Mouse (Mus musculus): ENCODE results near the gene Tor4a. TPM values are rescaled to one million over a fixed set of nuclear protein-coding genes. Genes with fewer than 3 reads are reported as not detected.
A peak's percentile ranks its signal among the peaks of the same experiment; 100 is the strongest.

Gene Tor4a
- total RNA-seq, 2 experiments from 2014 or later: 2.7 to 2.9 TPM

DNA sequence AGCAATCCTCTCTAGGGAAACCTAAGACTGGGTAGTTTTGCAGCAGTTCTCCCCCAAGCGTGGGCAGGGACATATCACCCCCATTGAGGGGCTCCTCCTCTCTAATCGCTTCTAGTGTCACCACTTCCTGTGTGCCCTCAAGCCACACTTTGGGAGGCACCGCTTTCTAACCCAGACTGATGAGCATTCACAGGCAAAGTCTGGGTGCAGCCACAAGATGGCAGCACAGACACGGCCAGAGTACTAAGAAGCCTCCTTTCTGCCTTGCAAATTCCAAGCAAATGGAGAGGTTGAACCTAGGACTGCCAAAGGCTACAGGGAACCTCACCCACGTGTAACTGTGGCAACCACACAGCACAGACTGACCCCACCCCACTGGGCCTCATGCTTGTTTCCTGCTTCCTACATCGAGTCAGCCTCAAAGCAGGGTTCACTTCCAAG, 3.3 kb downstream of the Tor4a start:
- peak in 1 of 2 experiments; percentile 77 for DNase-seq (ENCODE audit: low spot score in 2 of 2)

DNA sequence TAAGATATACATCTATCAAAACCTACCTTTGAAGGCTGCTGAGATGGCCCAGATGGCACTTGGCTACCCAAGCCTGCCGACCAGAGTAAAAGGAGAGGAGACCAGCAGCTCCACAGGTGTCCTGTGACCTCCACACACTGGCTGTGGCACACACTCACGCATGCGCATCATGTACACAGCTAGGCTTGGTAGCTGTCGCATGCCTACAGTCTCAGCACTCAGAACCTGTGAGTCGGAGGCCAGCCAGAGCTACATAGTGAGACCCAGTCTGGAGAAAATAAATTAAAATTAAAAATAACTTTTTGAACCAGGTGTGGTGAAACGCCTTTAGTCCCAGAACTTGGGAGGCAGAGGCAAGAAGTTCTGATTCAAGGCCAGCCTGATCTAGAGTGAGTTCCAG, 8.8 kb downstream of the Tor4a start:
- no peak for DNase-seq (ENCODE audit: low spot score in 2 of 2)

DNA sequence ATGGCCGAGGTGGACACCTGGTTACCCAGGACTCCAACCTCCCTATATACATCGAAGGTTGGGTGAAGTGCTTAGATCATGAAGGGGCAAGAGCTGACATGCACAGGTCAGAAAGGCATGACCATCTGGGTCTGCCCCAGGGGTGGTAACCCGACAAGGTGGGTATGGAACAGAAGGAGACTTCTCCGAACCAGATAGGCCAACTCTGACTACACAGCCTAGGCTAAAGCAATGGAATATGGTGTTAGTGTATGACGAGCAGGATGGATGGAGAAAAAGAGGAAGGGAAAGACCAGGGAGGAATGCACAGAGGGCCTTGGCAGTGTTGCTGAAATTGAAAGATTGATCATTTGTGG, 10.1 kb downstream of the Tor4a start:
- DNase-seq (ENCODE audit: low spot score in 2 of 2): no peak

DNA sequence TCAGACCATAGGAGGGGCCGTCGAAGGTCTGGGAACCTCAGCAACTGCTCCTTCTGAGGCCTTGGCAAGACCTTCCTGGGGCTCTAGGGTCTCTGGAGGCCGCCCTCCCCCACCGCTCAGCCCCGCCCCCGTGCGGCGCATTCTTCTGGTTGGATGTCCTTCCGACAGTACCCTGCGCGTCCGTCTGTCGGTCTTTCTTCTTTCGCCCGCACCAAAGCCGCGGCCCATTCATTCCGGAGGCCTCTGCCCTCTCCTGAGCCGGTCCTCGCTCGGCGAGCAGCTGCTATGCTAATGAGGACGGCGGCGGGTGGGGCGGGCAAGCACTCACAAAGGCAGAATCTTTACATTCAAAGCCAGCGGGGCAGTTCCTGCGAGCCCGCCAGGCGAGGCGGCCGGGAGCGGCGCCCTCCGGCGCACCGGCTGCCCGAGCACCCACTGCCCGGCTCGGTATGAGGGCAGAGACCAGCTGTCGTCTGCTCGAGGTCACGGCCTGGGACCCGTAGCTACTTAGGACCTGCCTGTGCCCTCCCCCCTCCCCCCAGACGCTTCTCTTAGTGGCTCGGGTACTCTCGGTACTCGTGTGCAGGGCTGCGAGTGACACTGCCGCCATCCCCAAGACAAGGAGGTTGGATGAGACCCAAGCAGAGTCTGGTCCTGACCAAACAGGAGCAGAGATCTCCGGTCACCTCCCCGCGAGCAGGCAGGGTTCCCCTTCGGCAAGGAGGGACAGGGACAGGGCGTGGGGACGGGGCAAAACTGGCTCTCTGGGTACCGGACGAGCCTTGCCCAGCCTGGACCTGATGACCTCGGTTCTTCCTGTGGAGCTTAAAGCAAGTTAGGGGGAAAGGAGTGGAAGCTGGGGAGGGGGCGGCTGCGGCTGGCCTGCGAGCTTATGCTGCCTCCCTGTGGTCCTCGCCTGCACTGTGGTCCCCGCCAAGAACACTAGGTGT, 10.8 kb downstream of the Tor4a start:
- DNase-seq (ENCODE audit: low spot score in 2 of 2): peak in 1 of 2 experiments; percentile 53

DNA sequence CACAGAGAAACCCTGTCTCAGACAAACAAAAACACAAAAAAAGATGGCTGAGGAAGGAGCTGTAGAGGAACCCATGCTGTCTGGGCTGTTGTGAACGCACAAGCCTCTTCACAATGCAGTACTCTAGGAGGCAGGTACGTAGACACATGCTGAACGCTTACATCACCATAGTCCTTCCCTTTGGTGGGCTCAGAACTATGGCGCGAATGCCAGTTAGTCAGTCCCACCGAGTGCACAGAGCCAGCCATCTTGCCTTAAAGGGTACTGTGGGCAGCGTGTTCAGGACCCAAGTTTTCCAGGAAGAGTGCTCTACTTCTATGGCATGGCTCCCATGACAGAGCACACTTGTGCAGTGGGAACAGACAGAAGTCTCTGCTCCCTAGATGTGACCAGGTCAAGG, 12.2 kb downstream of the Tor4a start:
- no peak for DNase-seq (ENCODE audit: low spot score in 2 of 2)

DNA sequence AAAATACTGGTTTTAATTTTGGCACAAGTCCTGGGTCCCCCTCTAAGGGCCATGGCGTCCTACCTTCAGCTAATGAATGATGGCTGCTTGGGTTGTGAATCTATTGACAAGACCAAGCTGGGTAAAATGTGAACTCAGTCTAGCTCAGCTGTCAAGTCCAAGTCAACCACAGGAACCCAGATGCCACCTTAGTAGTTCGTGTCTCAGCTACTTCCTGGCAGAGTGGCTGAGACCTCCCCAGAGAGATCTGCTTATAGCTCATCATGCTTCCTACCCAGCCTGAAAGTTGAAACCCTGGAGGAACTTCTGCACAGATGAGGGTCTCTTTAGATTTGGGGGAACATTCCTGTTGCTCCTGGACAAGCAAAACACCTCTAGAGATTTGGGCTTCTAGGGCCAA, 13.3 kb downstream of the Tor4a start:
- DNase-seq (ENCODE audit: low spot score in 2 of 2): no peak

DNA sequence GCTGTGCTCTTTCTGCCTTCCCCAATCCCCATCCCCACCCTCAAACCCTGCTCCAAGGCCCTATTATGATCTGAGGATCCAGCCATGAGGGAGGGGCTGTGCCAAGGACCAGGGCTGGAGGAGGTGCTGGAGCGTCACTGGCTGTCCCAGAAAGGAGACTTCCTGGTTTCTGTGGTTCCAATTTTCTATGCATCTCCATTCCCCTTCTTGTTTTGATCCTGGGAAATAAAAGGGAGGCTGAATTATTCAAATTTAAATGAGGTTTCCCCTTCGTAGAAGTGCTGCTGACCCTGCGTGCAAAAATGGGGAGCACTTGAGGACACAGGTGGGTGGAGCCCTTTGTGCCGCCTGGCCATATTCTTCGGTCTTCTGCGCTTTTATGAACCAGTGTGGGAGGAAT, 14.0 kb downstream of the Tor4a start:
- no peak for DNase-seq (ENCODE audit: low spot score in 2 of 2)

DNA sequence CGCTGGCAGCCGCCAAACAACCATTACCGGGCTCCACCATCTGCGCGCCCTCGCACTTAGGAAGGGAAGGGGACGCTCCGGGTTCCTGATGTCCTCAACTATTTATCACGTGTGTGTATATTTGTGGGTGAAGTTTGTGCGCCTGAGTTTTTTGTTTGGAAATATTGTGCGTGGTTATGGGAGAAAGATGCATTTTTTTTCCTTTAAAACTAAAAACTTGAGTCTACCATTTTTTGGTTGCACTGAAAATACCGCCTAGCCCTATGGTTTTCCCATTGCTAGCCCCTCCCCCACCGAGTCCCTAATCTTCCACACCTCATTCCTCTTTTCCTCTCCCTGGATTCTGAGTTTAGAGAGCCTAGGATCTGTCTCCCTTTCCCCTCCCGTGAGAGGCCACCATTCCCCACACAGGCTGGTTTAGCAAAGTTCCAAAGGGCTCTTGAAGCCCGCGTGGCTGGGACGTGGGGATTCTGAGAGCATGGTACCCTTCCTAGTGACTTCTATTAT, 14.7 kb downstream of the Tor4a start:
- peak in 1 of 2 experiments; percentile 26 for DNase-seq (ENCODE audit: low spot score in 2 of 2)

DNA sequence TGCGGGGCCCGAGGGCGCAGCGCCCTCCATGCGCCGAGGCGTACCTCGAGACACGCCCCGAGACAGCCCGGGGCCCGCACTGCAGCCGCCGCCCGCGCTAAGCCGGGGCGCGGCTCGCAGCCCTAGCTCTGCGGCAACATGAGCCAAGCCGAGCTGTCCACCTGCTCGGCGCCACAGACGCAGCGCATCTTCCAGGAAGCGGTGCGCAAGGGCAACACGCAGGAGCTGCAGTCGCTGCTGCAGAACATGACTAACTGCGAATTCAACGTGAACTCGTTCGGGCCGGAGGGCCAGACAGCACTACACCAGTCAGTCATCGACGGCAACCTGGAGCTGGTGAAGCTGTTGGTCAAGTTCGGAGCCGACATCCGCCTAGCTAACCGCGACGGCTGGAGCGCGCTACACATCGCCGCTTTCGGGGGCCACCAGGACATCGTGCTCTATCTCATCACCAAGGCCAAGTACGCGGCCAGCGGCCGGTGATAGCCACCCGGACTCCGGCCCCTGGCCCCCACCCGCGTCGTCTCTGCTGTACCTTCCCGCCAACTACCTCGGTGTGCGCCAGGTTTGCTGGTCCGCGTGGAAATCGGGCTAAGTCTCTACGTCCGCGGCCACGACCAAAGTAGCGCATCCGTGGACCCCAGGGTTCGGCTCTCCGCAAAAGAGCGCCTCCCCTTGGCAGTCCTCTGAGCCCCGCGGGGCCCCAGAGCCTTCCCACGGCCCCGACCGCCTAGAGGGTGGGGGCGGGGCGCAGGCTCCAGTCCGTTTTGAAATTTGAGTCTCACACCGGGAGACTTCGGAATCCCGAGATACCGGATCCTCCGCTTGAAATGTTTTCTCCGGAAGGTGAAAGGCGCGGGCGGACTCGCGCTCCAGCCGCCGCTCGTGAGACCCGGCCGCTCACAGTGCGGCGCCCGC, 15.5 kb downstream of the Tor4a start:
- no peak for DNase-seq (ENCODE audit: low spot score in 2 of 2)

DNA sequence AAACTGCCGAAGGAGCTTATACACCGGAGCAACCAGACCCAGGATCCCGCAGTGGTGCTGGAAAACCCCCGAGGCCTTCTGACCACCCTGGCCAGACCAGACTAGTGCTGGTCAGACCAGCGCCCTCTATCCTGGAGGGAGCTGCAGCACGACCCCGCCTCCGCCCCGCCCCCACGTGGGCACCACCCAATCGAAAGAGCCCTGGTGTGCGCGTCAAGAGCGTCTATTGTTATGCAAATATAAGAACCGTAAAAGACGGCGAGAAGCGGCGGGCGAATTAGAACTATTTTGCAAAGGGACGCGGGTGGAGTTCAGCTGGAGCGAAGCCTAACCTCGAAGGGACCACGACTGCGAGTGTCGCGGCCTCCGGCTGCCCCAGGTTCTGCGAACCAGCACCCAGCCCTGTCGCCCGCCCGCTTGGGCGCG, 16.2 kb downstream of the Tor4a start, which contains the start of gene Nrarp:
TSS of gene Nrarp (plus strand) at position 281 of the 426 bp plus-strand sequence.
- peak; percentile 83 to 90 for DNase-seq (ENCODE audit: low spot score in 2 of 2)

DNA sequence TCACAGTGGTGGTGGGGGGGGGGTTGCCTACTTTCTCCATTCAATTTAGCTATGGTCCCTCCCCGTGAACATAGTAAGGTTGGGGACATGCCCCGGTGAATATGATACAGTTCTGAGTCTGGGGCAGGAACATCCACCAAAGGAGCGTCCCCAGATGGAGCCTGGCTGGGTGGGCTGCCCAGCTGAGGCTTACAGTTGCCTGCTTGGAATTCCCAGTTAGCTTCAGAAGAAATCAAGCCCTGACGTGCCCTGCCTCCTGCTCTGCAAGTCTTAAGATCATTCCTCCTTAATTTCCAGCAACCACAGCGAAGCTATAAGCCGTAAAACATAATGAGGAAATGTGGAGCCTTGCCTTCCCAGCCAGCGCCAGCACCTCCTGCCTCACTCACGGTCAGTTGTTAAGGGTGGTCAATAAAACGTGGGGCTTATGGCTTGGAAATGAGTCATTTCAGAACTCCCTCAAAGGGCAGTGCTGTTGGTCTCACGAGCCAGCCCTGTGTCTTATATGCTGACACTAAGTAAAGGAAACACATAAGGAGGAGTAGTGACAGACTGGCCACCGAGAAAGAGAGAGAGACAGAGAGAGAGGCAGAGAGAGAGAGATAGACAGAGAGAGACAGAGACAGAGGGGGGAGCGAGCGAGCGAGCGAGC, 17.0 kb downstream of the Tor4a start:
- DNase-seq (ENCODE audit: low spot score in 2 of 2): peak in 1 of 2 experiments; percentile 9

DNA sequence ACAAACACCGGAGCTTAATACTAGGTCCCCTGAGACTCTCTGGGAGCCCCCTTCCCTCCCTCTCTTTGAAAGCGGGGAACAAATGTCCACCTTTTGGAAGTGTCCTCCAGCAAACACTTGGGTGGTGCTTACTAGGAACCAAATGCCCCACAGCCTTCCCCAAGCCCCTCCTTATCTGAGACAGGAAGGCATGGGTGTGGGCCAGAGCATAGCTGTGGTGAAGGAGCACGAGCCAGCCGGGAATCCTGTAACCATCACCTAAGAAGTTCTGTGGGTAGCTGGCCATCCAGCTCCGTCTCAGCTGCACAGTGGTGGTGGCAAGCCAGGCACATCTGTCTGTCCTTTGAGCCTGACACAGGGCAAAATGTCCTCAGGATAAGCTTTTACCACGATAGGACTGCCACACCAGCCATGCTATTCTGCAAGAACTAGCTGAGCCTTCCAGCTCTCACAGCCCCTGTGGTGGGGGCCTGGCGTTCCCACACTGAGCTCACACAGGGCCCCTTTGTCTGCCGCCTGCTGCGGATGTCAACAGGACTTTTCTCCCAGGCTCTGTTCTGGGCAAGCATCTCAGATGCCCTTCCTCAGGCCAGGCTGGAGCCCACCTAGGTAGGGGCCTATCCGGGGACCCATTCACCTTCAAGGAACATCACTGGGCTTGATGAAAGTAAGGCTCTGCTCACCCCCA, 18.3 kb downstream of the Tor4a start:
- DNase-seq (ENCODE audit: low spot score in 2 of 2): peak in 1 of 2 experiments; percentile 14

DNA sequence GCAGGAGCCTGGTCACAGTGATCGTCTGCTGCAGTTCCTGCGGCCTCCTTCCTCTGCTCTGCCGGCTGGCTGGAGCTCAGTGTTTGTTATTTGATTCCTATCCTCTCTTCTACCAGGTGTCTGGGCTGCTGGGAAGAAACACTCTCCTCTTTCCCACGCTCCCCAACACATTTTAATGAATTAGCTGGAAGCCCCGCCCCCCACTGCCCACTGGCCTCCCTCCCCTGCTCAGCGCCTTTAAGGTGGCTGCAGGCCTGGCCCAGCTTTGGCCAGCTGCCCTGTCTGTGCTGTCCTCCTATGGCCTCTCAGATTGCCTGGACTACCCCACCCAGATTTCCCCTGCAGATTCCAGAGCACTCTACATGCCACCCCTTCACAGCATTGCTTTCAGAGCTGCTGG, 19.0 kb downstream of the Tor4a start:
- DNase-seq (ENCODE audit: low spot score in 2 of 2): peak in 1 of 2 experiments; percentile 41

DNA sequence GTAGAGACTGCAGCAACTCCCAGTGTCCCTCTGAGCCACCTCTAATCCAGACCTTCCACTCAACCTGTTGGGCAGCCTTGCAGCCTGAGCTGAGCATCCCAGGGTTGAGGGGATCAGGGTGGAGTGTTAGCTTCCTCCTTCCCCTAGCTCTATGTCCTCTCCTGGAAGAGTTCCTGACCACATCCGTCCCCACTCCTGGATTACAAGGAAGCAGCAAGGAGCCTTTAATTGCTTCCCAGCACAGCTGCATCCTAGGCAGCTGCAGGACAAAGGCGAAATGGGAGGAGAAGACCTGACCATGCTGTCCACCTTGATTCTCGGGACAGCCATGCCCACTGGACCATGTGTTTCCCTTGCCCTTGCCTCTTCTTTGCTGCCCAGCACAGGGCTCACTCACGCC, 19.6 kb downstream of the Tor4a start:
- DNase-seq (ENCODE audit: low spot score in 2 of 2): peak in 1 of 2 experiments; percentile 8

DNA sequence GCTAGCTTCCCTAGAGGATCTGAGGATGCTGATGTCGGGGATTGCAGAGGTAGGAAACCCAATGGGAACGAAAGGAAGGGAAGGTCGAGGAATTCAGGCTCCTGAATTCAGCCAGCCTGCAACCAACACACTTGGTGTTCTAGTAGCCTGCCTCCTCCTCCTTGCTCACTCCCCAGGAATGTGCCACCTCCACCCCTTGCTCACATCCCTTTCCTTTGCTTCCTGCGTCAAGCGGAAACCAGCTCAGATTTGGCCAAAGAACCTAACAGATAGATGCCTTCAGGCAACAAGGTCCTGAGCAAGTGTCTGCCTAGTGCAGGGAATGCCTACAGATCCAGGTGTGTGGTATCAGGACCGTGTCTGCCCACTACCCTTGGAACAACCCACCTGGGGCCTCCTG, 20.1 kb downstream of the Tor4a start:
- DNase-seq (ENCODE audit: low spot score in 2 of 2): peak in 1 of 2 experiments; percentile 8

DNA sequence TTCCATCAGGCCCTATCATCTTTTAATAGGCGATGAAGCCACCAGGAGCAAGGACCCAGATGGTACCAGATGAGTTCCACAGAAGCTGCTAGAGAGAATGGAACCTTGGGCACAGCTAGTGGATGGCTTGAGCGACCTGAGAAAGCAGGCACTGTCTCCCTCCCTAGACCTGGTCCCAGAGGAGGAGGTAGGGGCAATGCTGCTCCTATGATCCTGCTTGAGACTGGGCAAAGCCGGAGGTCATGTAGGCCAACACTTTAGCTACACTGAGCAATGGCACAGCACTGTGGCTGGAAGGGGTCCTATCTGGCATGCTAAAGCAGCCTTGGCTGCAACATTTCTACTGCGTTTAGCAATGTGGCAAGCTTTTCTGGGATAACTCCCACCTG, 21.0 kb downstream of the Tor4a start:
- no peak for DNase-seq (ENCODE audit: low spot score in 2 of 2)

DNA sequence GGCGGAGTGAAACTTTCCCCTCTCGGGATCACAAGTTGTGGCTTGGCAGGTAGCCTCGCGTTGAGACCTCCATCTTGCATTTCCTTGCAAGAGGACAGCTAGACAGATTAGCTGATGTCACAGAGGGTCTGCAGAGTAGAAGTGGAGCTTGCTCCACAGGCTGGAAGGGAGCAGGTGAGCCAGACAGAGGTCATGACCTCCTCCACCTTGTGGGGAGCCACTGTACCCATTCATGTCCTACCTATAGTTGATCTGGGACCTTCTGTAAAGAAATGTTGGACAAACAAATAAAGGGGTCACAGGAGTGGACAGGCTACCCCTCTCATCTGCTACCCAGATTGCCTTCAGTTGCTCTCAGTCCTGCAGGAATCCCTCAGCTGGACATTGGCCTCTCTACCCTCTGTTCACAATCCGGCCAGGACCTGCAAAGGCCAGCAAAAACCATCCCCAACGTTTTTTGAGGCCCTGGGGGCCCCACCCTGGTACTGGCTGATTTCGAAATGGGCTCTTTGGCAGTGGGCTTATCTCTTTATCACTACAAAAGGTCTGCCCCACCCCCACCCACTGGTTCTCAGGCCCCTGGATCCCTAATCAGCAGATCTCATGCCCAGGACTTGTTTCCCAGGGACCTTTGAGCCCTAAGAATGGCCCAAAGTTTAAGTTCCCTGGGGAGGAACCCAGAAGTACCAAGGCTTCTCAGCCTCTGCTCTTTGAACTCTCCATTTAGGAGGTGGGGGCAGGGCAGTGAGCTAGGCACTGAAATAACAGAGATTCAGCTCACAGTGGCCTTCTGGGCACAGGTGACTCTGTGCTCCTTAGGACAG, 21.6 kb downstream of the Tor4a start:
- DNase-seq (ENCODE audit: low spot score in 2 of 2): no peak

DNA sequence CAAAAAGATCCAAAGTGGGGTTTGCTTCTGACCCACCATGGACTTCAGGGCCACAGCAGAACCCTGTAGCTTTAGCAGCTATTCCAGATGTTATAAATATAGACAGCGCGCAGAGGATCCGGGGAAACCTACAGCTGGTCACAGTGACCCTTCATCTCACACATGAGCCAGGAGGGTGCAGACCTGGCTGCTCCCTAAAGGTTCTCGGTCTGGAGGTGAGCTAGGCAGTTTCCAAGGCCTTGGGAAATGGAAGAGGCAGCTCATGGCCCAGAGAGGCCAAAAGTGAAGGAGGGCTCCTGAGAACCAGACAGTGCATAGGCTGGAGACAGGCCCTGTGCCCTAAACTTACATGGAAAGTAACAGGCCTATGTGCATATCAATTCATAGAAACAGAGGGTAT, 22.9 kb downstream of the Tor4a start:
- no peak for DNase-seq (ENCODE audit: low spot score in 2 of 2)

DNA sequence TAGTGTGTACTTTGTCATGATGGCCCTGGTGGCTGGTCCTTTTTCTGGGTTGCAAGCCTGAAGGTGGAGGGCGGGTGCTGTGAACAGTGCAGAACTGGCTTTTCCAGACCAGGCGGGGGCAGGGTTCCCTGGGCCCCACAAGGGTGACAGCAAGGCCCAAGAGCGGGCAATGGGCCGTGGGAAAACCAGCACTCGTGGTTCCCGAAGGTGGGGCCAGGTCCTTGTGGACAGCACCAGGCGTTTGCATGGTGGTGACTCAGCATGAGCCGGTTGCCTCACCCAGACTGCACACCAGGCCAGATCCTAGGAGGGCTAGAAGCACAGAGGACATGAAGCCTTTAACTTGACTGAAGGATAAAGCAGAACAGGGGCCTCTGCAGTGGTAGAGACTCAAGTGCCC, 24.1 kb downstream of the Tor4a start:
- DNase-seq (ENCODE audit: low spot score in 2 of 2): peak in 1 of 2 experiments; percentile 12

DNA sequence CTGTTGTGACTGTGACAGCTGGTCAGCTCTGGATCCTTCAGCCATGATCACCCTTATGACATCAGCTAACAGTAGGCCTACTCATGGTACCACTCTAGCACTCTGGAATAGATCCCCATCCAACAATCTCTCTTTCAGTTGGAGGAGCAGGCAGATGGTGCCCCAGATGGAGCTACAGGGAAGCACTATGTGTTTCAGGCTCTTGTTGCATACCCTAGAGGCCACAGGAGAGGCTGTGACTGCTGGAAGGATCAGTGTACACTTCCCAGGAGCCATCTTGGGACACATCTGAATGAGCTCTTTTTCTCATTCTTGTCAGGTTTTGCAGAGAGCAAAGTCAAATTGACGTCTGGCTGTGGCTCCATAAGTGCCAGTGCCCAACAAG, 24.9 kb downstream of the Tor4a start:
- DNase-seq (ENCODE audit: low spot score in 2 of 2): no peak
